Mouse (Mus musculus): ENCODE data around the gene Myom1.

- TF ChIP-seq CTCF (IDR thresholded peaks at IDR 0.05; ENCODE audit: insufficient read depth, low read length) (no peak), POLR2A (IDR thresholded peaks at IDR 0.05; ENCODE audit: borderline replicate concordance, extremely low read depth, low read depth, low read length) (no peak)
Measured at GRCm38 (mm10) chr17:71124674-71125073, 122.2 kb downstream of the Myom1 start.
